Mouse (Mus musculus) E14TG2a.4 (cell line): ENCODE results near the gene Adgb.

ENCODE experiments used
- CTCF ChIP-seq: conservative IDR thresholded peaks from 2 replicates; pipeline ENCODE4 v1.5.1; 2014; ENCODE audit warnings: low read length
- POU5F1 ChIP-seq: IDR thresholded peaks from 2 replicates; pipeline ENCODE4 v1.6.1; 2014; ENCODE audit warnings: low read length, borderline replicate concordance

GRCm38 (mm10) chr10:10408166-10408565, 64.0 kb downstream of the Adgb start:
- TF ChIP-seq CTCF (no peak), POU5F1 (no peak)
